Mouse (Mus musculus): Measurements from ENCODE around the gene Sqstm1.

Gene Sqstm1

DNA sequence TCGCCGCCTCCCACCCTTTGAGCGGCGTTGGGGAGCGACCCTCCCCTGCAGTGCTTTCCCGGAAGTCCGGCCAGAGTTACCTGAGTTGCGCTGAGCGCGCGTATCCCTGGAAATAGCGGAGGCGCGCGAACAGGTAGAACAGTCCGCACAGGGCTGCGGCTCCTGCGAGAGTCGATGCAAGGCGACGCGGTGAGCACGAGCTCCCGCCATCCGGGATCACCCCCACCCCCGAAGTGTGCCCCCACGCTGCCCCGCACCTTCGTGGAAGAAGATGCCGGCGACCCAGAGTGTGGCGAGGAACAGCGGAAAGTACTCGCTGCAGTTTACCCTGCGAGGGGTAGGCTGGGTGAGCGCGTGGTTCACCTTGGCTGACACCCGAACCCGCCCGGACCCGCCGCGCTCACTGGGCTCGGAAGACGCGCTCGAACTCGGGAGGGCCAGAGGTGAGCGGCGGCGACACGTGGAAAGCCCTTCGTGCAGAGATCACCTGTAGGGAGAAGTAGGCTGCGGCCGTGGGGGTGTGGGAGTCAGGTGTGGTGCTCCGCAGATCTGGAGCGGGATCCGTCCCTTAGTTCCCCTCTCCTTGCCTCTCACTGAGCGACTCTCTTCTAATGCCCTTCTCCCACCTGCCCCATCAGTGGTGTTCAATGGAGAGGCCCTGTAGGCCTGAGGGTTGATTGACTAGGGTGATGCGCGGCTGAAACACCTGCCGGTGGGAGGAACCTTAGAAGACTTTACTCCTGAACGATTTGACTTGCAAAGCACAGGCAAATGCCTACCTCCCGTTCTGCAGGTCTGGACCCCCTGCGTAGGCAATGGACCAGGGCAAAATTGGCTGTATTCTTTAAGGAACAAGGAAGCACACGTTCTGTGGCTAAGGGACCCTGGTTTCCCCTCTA is 26.6 kb upstream of the Sqstm1 start:
- TF ChIP-seq GATA4 (IDR thresholded peaks at IDR 0.05; ENCODE audit: insufficient replicate concordance, low read length) = no peak

DNA sequence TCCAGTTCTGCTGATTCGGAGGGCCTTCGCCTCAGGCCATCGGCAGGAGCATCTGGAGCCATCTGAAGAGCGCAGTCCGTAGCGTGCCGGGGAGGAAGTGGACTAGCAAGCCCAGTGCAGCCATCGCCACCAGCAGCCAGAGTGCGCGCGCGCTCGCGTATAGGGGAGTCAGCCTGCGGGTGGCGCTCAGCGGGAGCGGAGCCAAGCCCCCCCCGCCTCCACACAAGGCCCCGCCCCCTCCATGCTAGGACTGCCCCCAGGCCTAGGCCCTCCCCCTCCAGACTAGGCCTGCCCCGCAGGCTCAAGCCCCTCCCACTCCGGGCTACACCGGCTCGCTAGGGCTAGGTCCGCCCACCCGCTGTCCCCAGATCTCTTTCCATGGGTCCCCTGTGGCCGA is 25.9 kb upstream of the Sqstm1 start:
- no peak for TF ChIP-seq GATA4 (IDR thresholded peaks at IDR 0.05; ENCODE audit: insufficient replicate concordance, low read length)

DNA sequence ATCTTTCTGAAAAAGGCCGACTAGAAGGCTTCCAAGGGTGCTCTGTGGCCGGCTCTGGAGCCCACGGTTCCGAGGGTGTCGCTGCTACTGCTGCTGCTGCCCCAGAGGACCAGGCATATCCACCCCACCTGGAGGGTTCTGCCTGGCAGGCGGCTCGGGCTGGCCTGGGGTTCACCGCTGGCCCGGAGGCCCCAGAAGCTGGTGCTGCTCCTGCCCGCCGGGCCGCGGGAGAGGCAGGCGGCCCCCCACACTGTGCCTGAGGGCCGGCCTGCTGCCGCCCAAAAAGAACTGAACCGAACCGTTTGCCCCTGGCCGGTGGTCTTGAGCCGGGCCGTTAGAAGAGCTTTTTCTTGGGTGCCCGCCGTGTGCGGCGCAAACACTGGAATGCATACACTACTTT is 24.0 kb upstream of the Sqstm1 start:
- no peak for TF ChIP-seq GATA4 (IDR thresholded peaks at IDR 0.05; ENCODE audit: insufficient replicate concordance, low read length)

DNA sequence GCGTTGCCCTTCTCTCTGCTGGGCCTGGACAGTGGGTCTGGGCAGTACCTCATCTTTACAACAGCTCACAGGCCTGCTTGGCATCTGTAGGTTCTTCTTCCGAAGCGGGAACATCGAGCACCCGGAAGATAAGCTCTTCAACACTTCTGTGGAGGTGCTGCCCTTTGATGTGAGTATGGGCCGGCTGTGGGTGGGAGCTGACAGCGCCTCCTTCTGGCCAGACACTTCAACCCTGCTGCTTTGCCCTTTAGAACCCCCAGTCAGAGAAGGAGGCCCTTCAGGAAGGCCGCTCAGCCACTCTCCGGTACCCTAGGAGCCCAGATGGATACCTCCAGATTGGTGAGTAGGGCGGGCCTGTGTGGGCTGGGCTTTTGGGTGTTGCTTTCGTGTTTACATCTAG is 23.4 kb upstream of the Sqstm1 start:
- TF ChIP-seq GATA4 (IDR thresholded peaks at IDR 0.05; ENCODE audit: insufficient replicate concordance, low read length) = no peak

DNA sequence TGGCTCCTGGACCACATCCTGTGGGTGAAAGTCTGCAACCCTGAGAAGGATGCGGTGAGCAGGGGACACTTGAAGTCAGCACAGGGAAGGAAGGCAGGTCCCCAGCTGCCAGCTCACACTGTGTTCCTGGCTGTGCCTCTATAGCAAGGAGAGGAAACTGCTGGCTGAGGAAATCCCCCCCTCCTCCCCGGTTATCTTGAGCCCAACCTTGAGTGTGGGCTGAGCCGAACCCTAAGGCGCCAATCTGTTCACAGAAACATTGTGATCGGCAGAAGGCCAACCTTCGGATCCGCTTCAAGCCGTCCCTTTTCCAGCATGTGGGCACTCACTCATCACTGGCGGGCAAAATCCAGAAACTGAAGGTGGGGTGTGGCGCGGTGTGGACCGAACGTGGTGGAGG is 22.4 kb upstream of the Sqstm1 start:
- TF ChIP-seq GATA4 (IDR thresholded peaks at IDR 0.05; ENCODE audit: insufficient replicate concordance, low read length) = no peak

DNA sequence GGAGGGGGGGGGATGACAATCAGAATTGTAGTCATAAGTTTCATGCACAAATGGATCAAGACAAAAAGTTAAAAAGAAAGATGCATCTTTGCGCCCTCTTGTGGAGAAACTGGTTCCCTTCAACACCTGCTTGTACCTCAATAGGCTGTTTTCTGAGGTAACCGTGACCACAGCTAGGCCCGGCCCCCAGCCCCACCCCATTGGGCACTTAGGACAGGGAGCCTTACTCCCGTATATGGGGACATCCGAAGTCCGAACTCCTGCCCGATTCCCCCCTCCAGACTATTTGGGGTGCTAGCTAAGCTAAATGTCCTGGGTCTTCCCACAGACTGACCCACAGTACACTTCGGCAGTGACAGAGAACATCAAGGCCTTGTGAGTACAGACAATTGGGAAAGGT is 20.8 kb upstream of the Sqstm1 start:
- TF ChIP-seq GATA4 (IDR thresholded peaks at IDR 0.05; ENCODE audit: insufficient replicate concordance, low read length) = no peak

DNA sequence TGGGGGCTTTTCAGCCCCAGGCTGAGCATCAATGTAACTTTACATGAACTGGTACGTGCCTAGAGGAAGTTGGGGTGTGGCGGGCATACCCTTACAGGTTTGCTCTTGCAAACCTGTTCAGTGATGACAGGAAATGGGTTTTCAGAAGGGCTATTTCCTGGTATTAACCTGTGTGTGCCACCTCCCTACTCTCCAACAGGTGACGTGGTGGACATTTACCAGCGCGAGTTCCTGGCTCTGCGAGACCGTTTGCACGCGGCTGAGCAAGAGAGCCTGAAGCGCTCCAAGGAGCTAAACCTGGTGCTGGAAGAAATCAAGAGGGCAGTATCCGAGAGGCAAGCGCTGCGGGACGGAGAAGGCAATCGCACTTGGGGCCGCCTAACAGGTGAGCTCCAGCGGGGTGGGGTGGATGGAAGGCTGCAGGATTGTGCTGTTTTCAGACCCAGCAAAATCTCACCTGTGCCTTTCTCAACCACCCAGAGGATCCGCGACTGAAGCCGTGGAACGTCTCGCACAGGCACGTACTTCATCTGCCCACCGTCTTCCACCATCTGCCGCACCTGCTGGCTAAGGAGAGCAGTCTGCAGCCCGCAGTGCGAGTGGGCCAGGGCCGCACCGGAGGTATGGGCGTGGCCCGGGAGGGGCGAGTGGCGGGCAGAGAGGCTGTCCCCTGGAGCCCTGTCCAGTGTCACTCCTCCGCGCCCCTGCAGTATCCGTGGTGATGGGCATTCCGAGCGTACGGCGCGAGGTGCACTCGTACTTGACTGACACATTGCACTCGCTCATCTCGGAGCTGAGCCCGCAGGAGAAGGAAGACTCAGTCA is 20.1 kb upstream of the Sqstm1 start:
- no peak for TF ChIP-seq GATA4 (IDR thresholded peaks at IDR 0.05; ENCODE audit: insufficient replicate concordance, low read length)

DNA sequence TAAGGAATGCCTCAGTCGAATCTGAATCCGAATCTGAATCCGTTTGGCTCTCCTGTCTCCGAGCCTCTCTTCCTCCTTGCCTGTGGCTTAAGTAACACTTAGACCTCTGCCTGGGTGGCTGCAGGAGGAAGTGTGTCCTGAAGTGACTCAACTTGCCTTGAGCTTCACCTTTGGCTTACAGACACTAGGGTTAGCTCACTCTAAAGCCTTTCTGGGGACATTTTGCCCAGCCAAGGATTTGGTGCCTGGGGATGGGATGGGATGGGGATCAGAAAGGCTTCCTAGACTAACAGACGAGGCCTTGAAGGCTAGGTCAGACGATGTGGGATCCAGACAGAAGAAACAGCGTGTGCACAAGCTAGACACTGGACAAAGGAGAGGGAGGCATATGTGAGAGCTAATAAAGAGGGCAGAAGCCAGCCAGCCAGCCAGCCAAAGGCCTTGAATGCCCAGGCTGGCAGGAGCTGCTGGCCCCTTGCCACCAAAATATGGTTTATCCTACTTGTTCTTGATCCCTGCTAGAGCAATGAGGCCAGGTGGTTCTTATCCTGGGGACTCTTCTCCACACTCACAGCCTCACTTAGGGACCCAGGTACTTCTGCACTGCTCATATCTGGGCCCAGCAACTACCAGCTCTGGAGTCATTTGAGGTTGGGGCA is 18.8 kb upstream of the Sqstm1 start:
- no peak for TF ChIP-seq GATA4 (IDR thresholded peaks at IDR 0.05; ENCODE audit: insufficient replicate concordance, low read length)

DNA sequence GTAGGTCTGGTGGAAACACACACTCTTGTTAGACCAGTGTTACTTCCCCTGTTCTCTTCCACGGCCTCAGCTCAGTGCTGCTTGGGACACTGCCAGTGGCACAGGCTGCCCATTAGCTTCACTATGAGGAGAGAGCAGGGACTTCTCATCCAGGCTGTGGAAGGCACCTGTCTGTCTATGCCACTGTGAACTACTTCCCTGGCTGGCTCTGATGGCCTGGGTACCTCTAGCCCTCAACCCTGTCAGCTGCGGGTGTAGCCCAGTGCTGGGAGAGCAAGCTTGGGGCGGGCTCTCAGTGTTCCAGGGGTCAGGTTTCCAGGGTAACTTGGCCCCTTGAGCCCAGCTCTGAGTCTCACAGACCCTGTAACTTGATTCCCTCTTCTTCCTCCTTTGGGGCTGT is 18.1 kb upstream of the Sqstm1 start:
- no peak for TF ChIP-seq GATA4 (IDR thresholded peaks at IDR 0.05; ENCODE audit: insufficient replicate concordance, low read length)

DNA sequence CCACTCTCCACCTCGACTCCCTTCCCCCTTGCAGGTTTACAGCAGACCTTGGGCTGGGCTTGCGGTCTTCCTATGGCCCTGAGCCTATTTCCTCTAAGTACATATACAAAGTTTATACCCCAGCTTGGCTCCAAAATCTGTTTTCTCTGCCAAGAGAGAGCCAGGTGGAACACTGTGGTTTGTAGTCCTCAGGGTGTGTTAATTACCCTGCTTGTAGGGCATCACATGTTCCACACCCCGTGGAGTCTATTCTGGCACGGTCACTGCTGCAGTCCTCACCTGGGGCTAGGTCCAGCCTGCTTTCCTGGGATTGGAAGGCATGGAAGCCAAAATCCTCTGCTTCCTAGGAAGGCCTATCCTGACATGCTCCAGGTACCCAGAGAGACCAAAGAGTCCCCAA is 17.1 kb upstream of the Sqstm1 start:
- no peak for TF ChIP-seq GATA4 (IDR thresholded peaks at IDR 0.05; ENCODE audit: insufficient replicate concordance, low read length)

DNA sequence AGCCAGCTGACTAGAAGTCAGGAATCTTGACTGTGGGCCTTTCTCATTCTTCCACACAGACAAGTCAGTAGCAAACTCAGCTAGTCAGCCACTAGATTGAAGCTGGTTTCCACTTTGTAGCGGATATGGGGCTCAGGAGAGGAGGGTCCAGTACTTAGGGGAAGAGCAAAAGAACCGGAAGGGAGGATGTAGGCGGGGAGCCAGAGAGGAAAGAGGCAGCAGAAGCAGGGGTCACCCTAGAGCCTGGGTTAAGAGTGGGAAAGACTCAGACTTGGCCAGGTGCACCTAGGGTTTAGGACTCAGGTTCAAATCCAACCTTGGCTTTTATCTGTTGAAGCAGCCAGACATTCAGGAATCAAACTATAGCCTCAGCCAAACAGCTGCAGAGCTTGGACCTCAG is 16.6 kb upstream of the Sqstm1 start:
- TF ChIP-seq GATA4 (IDR thresholded peaks at IDR 0.05; ENCODE audit: insufficient replicate concordance, low read length) = no peak

DNA sequence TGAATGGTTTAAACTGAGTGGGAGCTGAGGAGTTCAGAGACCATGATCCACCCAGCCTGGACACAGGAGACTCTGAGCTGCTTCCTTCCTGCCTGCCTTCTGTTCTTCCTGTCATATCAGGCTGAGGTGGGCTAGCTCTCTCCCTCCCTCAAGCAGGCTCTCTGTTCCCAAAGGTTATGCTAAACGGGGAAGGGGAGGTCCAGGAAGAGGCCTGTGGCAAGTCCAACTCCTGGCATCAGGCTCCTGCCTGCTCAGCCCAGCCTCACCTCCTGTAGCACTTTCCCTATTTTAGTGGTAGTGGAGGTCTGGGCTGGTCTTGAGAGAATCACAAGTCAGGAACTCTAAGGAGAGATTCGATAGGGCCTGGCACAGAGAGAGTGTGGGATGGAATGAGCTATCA is 15.8 kb upstream of the Sqstm1 start:
- no peak; the same call in 1 of the 2 replicates for TF ChIP-seq GATA4 (IDR thresholded peaks at IDR 0.05; ENCODE audit: insufficient replicate concordance, low read length)

DNA sequence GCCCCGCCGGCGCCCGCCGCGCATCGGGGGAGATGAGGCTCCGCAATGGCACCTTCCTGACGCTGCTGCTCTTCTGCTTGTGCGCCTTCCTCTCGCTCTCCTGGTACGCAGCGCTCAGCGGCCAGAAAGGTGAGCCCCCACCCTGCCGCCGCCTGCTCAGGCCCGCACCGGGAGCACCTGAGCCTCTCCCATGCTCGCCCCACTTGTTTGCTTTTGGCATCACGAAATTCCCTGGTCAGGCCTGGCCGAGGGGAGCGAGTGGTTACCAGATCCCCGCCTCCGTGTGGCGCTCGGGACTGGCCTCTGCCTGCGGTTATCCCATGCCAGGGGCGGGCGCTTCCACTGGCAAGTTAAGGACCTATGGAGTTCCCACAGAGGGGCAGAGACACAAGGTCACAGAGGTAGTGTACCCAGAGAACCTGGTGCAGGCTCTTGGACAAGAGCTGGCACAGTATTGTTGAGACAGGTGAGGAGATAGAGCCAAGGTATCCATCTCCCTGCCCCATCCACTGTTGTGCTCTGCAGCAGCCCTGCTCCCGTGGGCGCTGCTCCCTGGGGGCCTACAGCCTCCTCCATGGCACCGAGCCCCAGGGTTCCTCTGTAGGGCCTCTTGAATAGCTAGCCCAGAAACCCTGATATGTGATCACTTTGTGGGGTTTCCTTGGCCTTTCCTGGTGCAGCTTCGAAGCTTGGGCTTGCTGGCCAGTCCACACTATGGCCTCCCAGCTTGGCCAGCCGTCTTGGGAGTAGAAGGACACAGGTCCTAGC is 15.2 kb upstream of the Sqstm1 start:
- TF ChIP-seq GATA4 (IDR thresholded peaks at IDR 0.05; ENCODE audit: insufficient replicate concordance, low read length) = no peak

DNA sequence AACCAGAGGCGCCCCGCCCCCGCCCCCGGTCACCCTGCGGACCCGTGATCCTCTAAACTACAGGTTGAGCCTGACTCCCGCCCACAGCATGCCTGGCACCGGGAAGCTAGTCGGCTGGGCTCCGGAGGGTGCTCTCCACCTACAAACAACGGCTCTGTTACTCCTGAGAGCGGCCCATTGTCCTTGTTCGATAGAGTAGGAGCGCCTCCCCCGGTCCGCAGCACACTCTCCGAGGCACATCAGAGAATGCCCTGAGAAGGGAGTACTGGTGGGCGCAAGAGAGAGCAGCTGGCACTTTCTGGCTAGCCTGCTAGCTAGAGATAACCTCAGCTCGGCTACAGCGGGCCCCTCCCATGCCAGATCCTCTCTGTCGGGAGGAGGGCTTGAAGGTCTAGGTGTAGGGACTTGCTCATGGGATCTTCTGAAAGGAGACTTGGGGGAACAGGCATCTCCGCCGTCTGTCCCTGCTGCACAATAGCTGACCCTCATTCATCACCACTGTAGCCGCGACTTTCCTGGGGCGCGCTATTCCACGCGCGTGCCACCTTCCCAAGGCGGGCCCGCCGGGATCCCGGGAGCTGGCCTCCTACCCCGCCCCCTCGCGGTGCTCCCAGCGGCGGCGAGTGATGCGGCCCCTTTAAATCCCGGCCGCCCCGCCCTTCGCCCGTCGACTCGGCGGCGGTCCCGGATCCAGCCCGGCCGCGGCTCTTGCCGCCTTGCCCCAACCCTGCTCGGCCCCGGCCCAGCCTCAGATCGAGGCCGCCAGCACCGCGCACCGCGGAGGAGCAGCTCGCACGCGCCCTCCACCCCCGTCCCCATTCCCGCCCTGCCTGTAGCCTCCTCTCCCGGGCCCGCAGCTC is 14.3 kb upstream of the Sqstm1 start:
- TF ChIP-seq GATA4 (IDR thresholded peaks at IDR 0.05; ENCODE audit: insufficient replicate concordance, low read length) = no peak; the same call in 1 of the 2 replicates
